Mouse (Mus musculus): ENCODE measurements around the gene Npr2. TPM values are rescaled to one million over a fixed set of nuclear protein-coding genes. Genes with fewer than 3 reads are reported as not detected.
A peak's percentile ranks its signal among the peaks of the same experiment; 100 is the strongest.

The Npr2 gene
- polyA plus RNA-seq, 1 experiment, result 7.3 TPM

DNA sequence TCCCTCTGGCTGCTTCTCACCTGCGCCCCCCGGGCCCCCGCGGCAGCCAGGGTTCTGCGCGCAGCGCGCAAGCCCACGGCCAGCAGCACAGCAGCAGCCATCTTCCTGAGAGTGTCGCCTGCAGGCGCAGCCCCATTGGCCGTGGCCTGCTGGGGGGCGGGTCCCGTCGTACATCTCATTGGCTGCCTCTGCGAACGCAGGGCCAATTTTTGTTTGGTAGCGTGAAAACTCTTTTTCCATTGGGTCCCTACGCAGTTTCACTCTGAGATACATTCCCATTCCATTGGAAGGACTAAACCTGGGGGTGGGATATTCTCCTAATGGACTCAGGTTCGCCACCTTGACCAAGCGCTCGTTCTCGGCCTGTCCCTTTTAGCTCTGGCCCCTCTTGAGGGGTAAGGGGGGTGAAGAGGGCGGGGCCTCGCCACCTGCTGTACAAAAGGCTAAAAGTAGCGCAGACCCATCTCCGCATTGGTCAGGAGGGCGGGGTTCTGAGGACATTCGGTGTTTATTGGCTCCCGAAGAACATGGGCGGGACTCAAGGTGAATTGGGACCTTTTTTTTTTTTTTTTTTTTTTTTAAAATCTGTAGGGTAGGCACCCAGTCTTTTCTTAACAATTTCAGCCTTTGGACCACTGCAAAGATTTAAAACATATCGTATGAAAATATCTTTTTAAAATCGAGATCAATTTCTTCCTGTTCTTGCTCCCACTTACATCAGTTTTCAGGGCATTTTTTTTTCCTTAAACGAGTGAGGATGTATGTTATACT, 24.8 kb downstream of the Npr2 start, which contains the start of gene Hint2:
Gene Hint2 (minus strand): TSS at position 128 of the 771 bp plus-strand sequence.
- DNase-seq (ENCODE audit: low read depth, low spot score), result peak; percentile 92
- WGBS, result under 1% methylated on average over 34 of the region's 34 CpGs

DNA sequence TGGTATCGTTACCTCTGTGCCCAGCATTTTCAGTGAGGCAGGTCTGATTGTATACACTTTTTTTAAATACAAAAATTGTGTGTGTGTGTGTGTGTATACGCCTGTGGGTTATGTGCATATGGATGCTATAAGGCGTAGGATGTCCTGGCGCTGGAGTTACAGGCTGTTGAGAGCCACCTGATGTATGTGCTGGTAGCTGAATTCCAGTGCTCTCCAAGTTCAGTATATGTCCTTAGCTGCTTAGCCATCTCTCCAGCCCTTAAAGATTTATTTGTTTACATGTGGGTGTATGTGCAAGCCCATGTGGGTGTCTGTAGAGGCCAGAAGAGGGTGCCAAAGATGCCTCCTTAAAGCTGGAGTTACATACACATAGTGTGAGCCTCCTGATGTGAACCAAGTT, 25.4 kb downstream of the Npr2 start:
- WGBS, result 53% methylated on average over 4 of the region's 4 CpGs
- DNase-seq (ENCODE audit: low read depth, low spot score), result no peak

DNA sequence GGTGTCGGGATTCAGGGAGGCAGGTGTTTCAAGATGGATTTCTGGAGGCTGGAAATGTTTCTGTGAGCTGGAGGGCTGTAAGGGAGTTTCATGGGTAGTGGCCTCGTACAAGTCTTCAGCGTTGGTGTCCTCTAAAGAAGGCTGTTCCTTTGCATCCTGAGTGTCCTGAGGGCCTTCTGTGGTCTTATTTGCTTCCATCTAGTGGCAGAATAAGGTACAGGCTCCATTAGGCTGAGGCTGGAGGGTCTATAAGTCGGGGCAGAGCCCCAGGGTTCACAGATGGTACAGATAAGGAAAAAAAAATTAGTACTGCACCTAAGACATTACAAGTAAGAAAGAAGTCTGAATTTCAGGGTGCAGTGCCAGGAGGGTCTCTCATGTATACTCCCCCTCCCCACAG, 34.7 kb downstream of the Npr2 start:
- 21% methylated on average over 4 of the region's 4 CpGs for WGBS
- no peak for DNase-seq (ENCODE audit: low read depth, low spot score)

DNA sequence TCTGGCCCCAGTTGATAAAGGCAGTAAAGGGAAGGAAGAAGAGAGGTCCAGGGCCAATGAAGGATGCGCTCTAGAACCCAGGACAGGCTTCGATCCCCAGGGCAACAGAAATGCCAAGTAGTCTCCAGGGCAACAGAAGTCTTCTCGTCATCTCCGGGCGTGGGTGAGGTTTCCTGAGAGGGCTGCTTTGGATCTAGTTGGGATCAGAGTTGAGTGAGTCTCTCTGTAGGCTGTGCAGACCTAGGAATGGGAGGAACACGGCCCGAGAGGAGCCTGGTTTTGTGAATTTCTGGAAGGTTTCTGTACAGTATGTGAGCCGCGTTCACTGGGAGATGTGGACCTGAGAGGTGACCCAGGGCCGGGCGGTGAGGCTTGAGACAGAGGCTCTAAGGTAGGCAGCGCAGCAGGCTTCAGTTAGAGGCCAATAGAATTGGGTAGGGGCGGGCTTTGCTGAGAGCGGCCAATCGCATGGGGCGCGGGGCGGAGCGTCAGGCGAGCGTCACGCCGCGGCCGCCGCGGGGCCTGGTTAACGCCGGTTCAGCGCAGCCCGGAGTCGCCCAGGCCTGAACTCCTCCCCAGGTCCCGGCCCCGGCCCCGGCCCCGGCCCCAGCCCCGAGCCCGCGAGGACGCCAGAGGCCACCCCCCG, 37.2 kb downstream of the Npr2 start, which contains the start of the genes Tmem8b and Fam221b:
Gene Tmem8b (plus strand): TSS at position 190 of the 646 bp plus-strand sequence.
Gene Fam221b (minus strand): TSS at position 364 of the 646 bp plus-strand sequence.
- peak; percentile 52 for DNase-seq (ENCODE audit: low read depth, low spot score)
- 1% methylated on average over 39 of the region's 41 CpGs for WGBS

DNA sequence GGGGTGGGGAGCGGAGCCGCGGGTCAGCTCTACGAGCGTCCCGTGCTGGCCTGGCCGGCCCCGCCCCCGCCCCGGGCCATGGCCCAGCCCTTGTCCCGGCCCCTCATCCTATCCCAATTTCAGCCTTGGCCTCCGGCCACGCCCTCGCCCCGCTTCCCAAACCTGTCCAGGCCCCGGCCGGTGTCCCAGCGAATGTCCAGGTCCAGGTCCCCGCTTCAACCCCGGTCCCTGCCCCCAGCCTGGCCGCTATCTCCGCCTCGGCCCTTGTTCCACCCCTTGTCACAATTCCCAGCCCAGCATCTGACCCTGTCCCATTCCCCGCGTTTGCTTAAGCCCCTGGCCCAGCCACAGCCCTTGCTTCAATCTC, 37.7 kb downstream of the Npr2 start:
- WGBS, result 2% methylated on average over 25 of the region's 25 CpGs
- no peak for DNase-seq (ENCODE audit: low read depth, low spot score)

DNA sequence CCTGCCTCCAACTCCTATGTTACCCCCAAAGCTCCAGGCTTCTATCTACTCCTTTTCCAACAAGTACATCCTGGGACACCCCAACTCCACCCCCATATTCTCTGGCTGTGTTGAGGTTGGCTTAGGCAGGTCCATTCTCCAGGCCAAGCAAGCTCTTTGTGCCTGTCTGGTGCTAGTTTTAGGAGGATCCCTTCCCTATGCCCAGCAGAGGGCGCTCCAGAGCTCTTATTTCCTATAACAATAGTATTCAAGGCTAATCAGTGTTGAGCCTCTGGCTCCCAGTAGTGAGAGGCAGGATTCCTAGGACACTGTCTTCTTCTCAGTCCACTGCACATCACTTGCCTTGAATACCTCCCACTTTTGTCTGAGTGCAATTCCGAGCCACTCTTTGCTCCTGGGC, 40.3 kb downstream of the Npr2 start:
- DNase-seq (ENCODE audit: low read depth, low spot score), result peak; percentile 87
- WGBS, result 21% methylated on average over 2 of the region's 2 CpGs

DNA sequence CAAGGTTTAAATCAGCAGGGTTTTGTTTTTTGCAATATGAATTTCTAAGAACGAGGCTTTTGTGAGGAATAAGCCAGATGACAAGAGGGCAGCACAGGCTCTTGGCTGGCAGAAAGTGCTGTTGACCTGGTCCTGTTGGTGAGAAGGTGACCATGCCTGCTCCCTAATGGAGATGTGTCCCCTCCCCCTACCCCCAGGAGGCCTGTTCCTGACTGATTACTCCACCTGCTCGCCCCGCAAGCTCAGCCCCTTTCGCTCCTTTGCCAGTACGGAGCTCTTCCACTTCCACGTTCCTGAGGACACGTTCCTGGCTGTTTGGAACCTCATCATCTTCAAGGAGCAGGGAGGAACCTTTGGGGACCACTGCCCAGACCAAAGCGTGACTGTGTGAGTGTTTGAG, 42.0 kb downstream of the Npr2 start:
- WGBS, result 87% methylated on average over 8 of the region's 8 CpGs
- no peak for DNase-seq (ENCODE audit: low read depth, low spot score)

DNA sequence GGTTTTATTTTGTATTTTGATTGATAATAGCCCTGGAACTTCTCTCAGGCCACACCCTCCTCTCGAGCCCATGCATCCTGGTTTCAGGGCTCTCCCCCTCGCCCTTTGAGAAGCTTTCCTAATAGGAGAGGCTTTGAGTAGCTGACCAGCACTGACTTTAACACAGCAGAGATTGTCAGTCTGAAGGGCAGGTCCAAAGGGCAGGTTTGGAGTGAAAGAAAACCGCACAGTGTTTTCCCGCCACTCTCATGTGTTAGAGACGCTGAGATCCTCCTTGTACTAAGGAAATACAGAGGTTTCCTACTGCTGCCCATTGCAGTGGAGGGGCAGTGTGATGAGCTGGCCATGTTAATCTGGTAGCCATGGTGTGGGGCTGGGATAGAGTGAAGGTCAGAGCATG, 43.2 kb downstream of the Npr2 start:
- WGBS, result 55% methylated on average over 5 of the region's 5 CpGs
- no peak for DNase-seq (ENCODE audit: low read depth, low spot score)

DNA sequence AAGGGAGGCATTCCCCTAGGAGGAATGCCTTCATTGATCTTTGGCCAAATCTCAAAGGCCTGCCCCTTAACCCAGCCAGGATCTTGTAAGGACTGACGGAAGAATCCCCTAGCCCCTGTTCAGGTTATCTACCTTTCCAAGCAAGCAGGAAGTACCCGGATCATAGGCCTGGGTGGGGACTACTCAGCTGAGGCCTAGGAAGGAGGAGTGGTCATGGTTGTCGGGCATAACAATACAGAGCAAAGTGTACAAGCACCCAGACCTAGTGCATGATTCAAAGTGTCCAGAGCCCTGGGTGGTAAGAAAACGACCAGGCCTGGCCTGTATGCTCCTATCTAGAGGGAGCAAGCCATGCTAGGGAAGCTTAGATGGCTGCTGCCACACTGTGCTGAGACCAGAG, 43.9 kb downstream of the Npr2 start:
- 42% methylated on average over 4 of the region's 4 CpGs for WGBS
- DNase-seq (ENCODE audit: low read depth, low spot score), result no peak

DNA sequence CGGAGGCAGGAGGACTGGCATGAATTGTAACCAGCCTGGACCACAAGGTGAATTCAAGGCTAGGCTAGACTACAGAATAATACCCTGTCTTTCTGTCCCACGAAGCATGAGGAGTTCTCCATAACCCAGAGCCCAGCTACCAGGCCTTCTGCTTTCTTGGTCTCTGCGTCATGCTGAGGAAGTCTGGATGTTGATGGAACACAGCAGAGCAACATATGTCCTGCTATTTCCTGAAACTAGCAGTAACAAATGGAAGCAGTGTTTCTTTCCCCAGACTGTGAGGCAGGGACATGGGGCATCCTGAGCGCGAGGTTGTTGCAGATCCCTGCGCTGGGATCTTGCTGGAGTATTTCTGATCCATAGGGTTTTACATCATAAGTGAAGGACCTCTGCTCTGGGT, 46.8 kb downstream of the Npr2 start:
- no peak for DNase-seq (ENCODE audit: low read depth, low spot score)
- WGBS, result 92% methylated on average over 6 of the region's 6 CpGs

DNA sequence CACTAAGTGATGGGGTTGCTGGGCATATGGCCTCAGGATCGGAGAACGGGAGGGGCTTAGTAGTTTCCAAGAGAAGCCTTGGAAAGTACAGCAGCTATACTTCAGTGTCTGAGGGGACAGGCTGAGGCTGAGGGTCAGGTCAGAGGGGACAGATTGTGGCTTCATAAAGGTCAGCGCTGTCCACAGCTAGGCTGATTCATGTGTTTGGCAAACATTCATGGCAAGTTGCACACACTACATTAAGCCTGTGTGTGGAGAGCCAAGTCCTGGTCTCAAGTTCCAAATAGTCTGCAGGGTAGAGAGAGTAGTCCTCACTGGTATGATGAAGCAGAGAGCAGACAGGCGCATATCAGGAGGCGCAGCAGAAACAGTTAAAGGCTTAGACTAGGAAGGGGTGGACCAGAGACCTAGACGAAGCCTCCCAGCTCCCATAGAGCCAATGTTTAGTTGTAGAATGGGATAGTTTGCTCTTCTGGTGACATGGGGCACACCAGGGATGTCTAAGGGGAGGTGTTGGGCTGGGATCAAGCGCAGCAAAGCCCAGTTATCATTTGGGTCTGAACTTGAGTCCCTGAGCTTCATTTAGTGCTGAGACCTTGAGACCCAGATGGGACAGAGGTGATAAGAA, 47.8 kb downstream of the Npr2 start:
- WGBS, result 79% methylated on average over 7 of the region's 7 CpGs
- DNase-seq (ENCODE audit: low read depth, low spot score), result no peak

DNA sequence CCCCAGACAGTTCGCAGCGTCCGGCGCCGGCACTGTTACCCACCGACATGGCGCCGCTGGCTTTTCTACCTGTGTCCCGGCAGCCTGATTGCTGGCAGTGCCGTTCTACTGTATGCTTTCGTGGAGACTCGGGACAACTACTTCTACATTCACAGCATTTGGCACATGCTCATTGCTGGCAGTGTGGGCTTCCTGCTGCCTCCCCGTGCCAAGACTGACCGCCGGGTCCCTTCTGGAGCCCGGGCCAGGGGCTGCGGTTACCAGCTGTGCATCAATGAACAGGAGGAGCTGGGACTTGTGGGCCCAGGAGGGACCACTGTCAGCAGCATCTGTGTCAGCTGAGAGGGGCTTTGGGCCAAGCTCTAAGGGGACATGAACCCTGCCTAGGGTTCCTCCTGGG, 58.3 kb downstream of the Npr2 start:
- WGBS, result 92% methylated on average over 17 of the region's 17 CpGs
- no peak for DNase-seq (ENCODE audit: low read depth, low spot score)

DNA sequence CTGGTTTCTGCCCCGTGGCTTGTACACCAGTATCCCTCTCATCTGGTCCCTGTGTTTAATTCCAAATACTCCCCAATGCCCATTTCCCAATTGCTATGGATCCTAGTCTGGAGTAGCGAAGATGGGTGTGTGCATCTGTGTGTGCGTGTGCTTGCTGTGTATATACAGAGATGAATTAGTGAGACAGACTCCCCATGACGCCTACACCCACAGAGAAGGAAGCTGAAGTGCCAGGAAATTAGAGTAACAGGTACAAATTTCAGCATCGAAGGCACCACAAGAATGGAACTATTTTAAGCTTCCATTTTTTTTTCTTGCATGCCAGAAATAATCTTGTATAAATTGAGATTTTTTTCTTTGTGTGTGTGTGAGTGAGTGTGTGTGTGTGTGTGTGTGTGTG, 59.3 kb downstream of the Npr2 start:
- no peak for DNase-seq (ENCODE audit: low read depth, low spot score)
- WGBS, result 70% methylated on average over 5 of the region's 5 CpGs

DNA sequence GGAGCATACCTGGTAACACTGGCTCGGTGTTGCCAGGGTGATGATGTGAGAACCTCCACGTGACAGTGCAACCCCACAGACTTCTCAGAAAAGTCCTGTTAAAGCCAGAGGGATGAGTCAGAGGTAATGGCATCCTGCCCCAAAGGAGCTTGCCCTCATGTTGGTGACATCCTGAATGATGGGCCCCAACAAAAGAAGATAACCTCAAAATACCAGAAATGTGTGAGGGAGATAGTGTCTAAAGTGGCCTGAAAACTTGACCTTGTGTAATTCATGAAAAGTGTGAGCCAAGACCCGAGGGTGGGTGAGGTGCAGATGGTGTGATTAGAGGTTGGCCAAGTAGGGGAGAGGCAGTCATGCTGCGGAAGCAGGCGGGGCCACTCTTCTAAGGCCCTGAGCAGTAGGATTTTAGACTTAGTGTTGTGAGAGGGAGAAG, 62.1 kb downstream of the Npr2 start:
- 55% methylated on average over 5 of the region's 5 CpGs for WGBS
- DNase-seq (ENCODE audit: low read depth, low spot score), result no peak

DNA sequence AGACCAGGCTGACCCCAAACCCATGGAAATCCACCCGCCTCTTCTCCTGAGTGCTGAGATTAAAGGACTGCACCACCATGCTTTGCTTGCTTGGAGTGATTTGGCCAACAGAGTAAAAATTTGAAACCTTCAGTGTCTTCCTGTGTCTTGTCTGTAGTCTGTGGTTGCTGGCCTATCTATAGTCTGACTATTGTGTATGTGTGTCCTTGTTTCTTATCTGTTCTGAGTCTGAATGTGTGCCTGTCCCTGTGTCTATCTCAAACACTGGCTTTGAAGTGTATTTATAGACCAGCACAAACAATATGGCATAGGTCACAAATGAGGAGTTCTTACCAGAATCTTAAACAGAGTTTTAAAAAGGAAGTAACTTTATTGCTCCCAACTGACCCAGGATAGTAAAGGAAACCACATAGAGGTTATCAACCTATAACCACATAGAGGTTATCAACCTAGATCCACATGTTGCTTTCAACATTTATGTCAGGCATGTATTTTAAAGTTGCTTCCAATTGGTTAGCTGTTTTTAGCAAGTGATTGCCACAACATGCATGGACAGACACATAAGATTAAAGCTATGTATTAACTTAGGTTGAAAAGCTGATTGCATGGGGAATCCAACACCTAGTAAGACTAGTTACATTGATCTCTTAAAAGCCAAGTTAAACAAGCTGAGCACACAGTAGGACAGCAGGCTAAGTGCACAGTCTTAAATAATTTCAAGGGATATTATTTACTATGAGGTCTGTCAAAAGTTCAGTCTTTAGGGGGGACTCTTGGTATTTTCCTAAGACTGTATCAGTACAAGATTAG, 62.9 kb downstream of the Npr2 start:
- DNase-seq (ENCODE audit: low read depth, low spot score), result no peak
- 87% methylated on average over 1 of the region's 1 CpGs for WGBS

DNA sequence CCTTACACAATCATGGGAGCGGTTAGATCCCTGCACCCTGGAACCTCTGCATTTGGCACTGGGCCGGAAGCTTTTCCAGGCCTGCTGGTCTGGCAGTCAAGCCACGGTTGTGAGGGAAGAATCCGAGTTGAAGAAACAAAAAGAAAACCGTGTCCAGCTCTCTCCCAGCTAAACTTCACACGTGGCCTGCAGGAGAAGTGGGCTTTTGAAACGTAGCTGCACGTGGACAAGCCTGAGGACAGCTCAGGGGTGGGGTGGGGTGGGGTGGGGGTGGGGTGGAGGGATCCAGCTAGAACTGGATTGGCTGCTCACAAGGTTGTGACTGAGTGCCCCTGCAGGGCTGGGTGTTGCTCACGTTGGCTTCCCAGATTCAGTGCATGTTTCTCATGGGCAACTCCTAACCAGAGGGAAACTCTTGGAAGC, 63.5 kb downstream of the Npr2 start:
- 4% methylated on average over 9 of the region's 9 CpGs for WGBS
- no peak for DNase-seq (ENCODE audit: low read depth, low spot score)

DNA sequence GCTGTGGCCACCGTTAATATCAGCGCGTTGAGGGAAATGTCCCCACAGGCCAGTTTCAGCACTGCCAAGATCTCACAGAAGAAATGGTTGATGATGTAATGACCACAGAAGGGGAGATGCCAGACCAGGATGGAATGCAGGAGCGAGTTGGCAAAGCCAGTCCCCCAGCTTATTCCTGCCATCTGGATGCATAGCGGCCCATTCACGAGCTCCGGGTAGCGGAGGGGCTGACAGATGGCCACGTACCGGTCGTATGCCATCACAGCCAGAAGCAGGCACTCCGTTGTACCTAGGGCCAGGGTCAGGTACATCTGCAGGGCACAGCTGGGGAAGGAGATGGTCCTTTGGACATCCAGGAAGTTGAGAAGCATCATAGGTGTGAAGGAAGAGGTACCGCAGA, 64.8 kb downstream of the Npr2 start:
- no peak for DNase-seq (ENCODE audit: low read depth, low spot score)
- 92% methylated on average over 13 of the region's 13 CpGs for WGBS

DNA sequence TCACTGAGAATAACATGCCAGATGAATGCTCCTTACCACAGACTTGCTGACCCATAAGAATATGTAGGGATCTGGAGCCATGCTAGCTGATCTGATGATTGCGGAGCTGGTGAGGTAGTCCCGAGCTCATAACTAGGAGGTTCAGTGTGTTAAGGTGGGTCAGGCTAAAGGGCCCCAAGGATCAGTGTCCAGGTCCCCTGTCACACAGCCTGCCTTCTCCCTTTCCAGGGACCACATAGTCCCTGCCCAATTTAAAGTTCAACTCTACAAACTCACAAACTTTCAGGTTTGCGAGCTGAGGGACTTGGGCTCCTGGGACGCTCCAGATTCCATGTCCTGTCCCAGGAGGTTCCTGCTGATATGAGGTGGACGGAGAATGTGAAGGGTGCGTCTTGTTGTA, 69.0 kb downstream of the Npr2 start, which contains the start of gene Olfr70:
Gene Olfr70 (minus strand): TSS at position 101 of the 400 bp plus-strand sequence.
- DNase-seq (ENCODE audit: low read depth, low spot score), result no peak
- 71% methylated on average over 6 of the region's 6 CpGs for WGBS

Data from large intestine, adult 2 months (tissue).